Mouse (Mus musculus): ENCODE results near the gene Cdk19. TPM values are rescaled to one million over a fixed set of nuclear protein-coding genes. Genes with fewer than 3 reads are reported as not detected.

Cdk19 gene
- total and polyA plus RNA-seq, 3 experiments = 2.8 to 8.2 TPM; not detected in 1

- H3K27me3 ChIP-seq (ENCODE audit: control insufficient read depth in 1 of 2, insufficient read depth in 2 of 2, low read length in 2 of 2) = no peaks in the 10 kb centered on the region; a peak in 1 of 4 replicates
- H3K27ac ChIP-seq (ENCODE audit: control insufficient read depth, low read depth, low read length) = peak overlapping the region; percentile 77; the same call in 1 of the 2 replicates
- peak overlapping the region in 1 of 2 experiments; percentile 49; a peak in 2 of 4 replicates for H3K4me3 ChIP-seq (ENCODE audit: control insufficient read depth in 1 of 2, insufficient read depth in 1 of 2, low read depth in 2 of 2, low read length in 2 of 2)
- H3K79me2 ChIP-seq (ENCODE audit: control insufficient read depth, insufficient read depth, low read length, poor library complexity) = no peaks in the 10 kb centered on the region
- peaks cover 0 to 10% of the 10 kb centered on the region in 2 experiments; a peak in 2 of 4 replicates for H3K36me3 ChIP-seq (ENCODE audit: control insufficient read depth in 1 of 2, insufficient read depth in 2 of 2, low read length in 2 of 2)
- H3K9me3 ChIP-seq (replicated peaks; ENCODE audit: insufficient read depth, low read length) = no peaks in the 10 kb centered on the region
- peak; percentile 13 for DNase-seq (ENCODE audit: low read depth, low spot score)
- H3K9ac ChIP-seq (ENCODE audit: control insufficient read depth, low read depth, low read length, poor library complexity, severe bottlenecking) = peak overlapping the region; percentile 60
- TF ChIP-seq RAD21 (IDR thresholded peaks at IDR 0.05; ENCODE audit: low read depth, low read length) (no peak), NRF1 (IDR thresholded peaks at IDR 0.05; ENCODE audit: insufficient read depth, low read depth, low read length, poor library complexity, severe bottlenecking) (no peak)
- peaks cover 4 to 20% of the 10 kb centered on the region in 2 experiments; a peak in 3 of 4 replicates for H3K4me1 ChIP-seq (ENCODE audit: control insufficient read depth in 1 of 2, insufficient read depth in 2 of 2, low read length in 2 of 2)
Measured at GRCm38 (mm10) chr10:40526986-40527385, 187.6 kb downstream of the Cdk19 start.

- Histone ChIP-seq H3K27me3 (ENCODE audit: control insufficient read depth in 1 of 2, insufficient read depth in 2 of 2, low read length in 2 of 2) (no peaks in the 10 kb centered on the region; a peak in 1 of 4 replicates), H3K36me3 (ENCODE audit: control insufficient read depth in 1 of 2, insufficient read depth in 2 of 2, low read length in 2 of 2) (peaks cover 0 to 10% of the 10 kb centered on the region in 2 experiments; a peak in 2 of 4 replicates), H3K9ac (ENCODE audit: control insufficient read depth, low read depth, low read length, poor library complexity, severe bottlenecking) (peak overlapping the region; percentile 60), H3K4me1 (ENCODE audit: control insufficient read depth in 1 of 2, insufficient read depth in 2 of 2, low read length in 2 of 2) (peaks cover 4 to 20% of the 10 kb centered on the region in 2 experiments; a peak in 3 of 4 replicates), H3K79me2 (ENCODE audit: control insufficient read depth, insufficient read depth, low read length, poor library complexity) (no peaks in the 10 kb centered on the region), H3K4me3 (ENCODE audit: control insufficient read depth in 1 of 2, insufficient read depth in 1 of 2, low read depth in 2 of 2, low read length in 2 of 2) (peak overlapping the region; percentile 13 to 49), H3K9me3 (replicated peaks; ENCODE audit: insufficient read depth, low read length) (no peaks in the 10 kb centered on the region), H3K27ac (ENCODE audit: control insufficient read depth, low read depth, low read length) (peak overlapping the region; percentile 77; the same call in 1 of the 2 replicates)
- 0 out of 2 replicates have a peak, but pooled peaks have one; percentile 39 for TF ChIP-seq ELF1 (IDR thresholded peaks at IDR 0.05; ENCODE audit: low read depth, low read length)
- no peak for TF ChIP-seq RCOR1 (IDR thresholded peaks at IDR 0.05; ENCODE audit: low read depth, low read length)
- TF ChIP-seq BHLHE40 (IDR thresholded peaks at IDR 0.05; ENCODE audit: borderline replicate concordance, low read depth, low read length) = peak; percentile 61; the same call in 1 of the 2 replicates
- 0 out of 2 replicates have a peak, but pooled peaks have one; percentile 31 for TF ChIP-seq USF1 (IDR thresholded peaks at IDR 0.05; ENCODE audit: low read depth, low read length)
- DNase-seq (ENCODE audit: low read depth, low spot score) = peak; percentile 59
Measured at GRCm38 (mm10) chr10:40527573-40527972, 188.2 kb downstream of the Cdk19 start.

GRCm38 (mm10) chr10:40528668-40529067 lies 189.3 kb downstream of the Cdk19 start:
- Histone ChIP-seq H3K4me1 (ENCODE audit: control insufficient read depth in 1 of 2, insufficient read depth in 2 of 2, low read length in 2 of 2) (peaks cover 4 to 20% of the 10 kb centered on the region in 2 experiments; a peak in 3 of 4 replicates), H3K4me3 (ENCODE audit: control insufficient read depth in 1 of 2, insufficient read depth in 1 of 2, low read depth in 2 of 2, low read length in 2 of 2) (peak overlapping the region; percentile 13 to 28), H3K9me3 (replicated peaks; ENCODE audit: insufficient read depth, low read length) (no peaks in the 10 kb centered on the region), H3K79me2 (ENCODE audit: control insufficient read depth, insufficient read depth, low read length, poor library complexity) (no peaks in the 10 kb centered on the region), H3K27ac (ENCODE audit: control insufficient read depth, low read depth, low read length) (peak overlapping the region; percentile 69; the same call in 1 of the 2 replicates), H3K36me3 (ENCODE audit: control insufficient read depth in 1 of 2, insufficient read depth in 2 of 2, low read length in 2 of 2) (peaks cover 0 to 10% of the 10 kb centered on the region in 2 experiments; a peak in 2 of 4 replicates), H3K9ac (ENCODE audit: control insufficient read depth, low read depth, low read length, poor library complexity, severe bottlenecking) (peak overlapping the region; percentile 56), H3K27me3 (ENCODE audit: control insufficient read depth in 1 of 2, insufficient read depth in 2 of 2, low read length in 2 of 2) (no peaks in the 10 kb centered on the region)
- no peak for DNase-seq (ENCODE audit: low read depth, low spot score)
- no peak for TF ChIP-seq ZKSCAN1 (IDR thresholded peaks at IDR 0.05; ENCODE audit: low read depth, low read length)
- no peak for TF ChIP-seq CHD2 (IDR thresholded peaks at IDR 0.05; ENCODE audit: low read length)
- no peak for TF ChIP-seq USF1 (IDR thresholded peaks at IDR 0.05; ENCODE audit: low read depth, low read length)
- TF ChIP-seq TBP (IDR thresholded peaks at IDR 0.05; ENCODE audit: low read depth, low read length) = no peak
- no peak for TF ChIP-seq MYB (IDR thresholded peaks at IDR 0.05; ENCODE audit: low read depth, low read length)
- TF ChIP-seq KAT2A (conservative IDR thresholded peaks at IDR 0.05; ENCODE audit: low read depth, low read length) = no peak
- no peak for TF ChIP-seq ZNF384 (IDR thresholded peaks at IDR 0.05; ENCODE audit: low read depth, low read length)
- no peak for TF ChIP-seq HCFC1 (IDR thresholded peaks at IDR 0.05; ENCODE audit: low read depth, low read length)
- no peak for TF ChIP-seq POLR2AphosphoS2 (IDR thresholded peaks at IDR 0.05; ENCODE audit: low read length)
- no peak for TF ChIP-seq SMC3 (IDR thresholded peaks at IDR 0.05; ENCODE audit: low read depth, low read length)
- TF ChIP-seq BHLHE40 (IDR thresholded peaks at IDR 0.05; ENCODE audit: borderline replicate concordance, low read depth, low read length) = no peak
- no peak for TF ChIP-seq EP300 (IDR thresholded peaks at IDR 0.05; ENCODE audit: low read depth in 1 of 2, low read length in 2 of 2)
- TF ChIP-seq NRF1 (IDR thresholded peaks at IDR 0.05; ENCODE audit: insufficient read depth, low read depth, low read length, poor library complexity, severe bottlenecking) = no peak
- no peak for TF ChIP-seq ELF1 (IDR thresholded peaks at IDR 0.05; ENCODE audit: low read depth, low read length)
